Mouse (Mus musculus): ENCODE results near the gene Gjc2. TPM values are rescaled to one million over a fixed set of nuclear protein-coding genes. Genes with fewer than 3 reads are reported as not detected.
"Not testable (repeated sequence)": the region's sequence is repeated elsewhere in the genome, so short reads cannot be mapped to it uniquely, and the experiment has no call there.

Gene Gjc2
- polyA plus RNA-seq, 1 experiment from 2014 or later: 0.13 TPM

- no peaks in the 10 kb centered on the region for H3K27me3 ChIP-seq
- no peak for TF ChIP-seq CTCF (IDR thresholded peaks at IDR 0.05)
- DNase-seq (ENCODE audit: low read depth, low spot score) (no peak), ATAC-seq (no peak)
- in situ Hi-C loops (cut with MboI; ENCODE audit: low pct_unique_long_range_greater_than_20kb): no loop called here
- ChIA-PET POLR2A (no interaction called here), CTCF (no interaction called here)
These were observed 41.0 kb upstream of the Gjc2 start for GRCm38 (mm10) chr11:59224025-59224424.

- no peak for DNase-seq (ENCODE audit: low read depth, low spot score)
- ATAC-seq: no peak
- H3K27me3 ChIP-seq: no peaks in the 10 kb centered on the region
- CTCF ChIA-PET: interaction anchor here (1.3 kb wide), 1 partner anchor 13 kb away, joined by 5 read pairs; no protein-coding TSS in a partner anchor
- in situ Hi-C loops (cut with MboI; ENCODE audit: low pct_unique_long_range_greater_than_20kb): no loop called here
- TF ChIP-seq CTCF (IDR thresholded peaks at IDR 0.05): no peak
- POLR2A ChIA-PET: no interaction called here
These were observed 39.3 kb upstream of the Gjc2 start for GRCm38 (mm10) chr11:59222306-59222705.

GRCm38 (mm10) chr11:59221604-59222003 is 38.6 kb upstream of the Gjc2 start:
- POLR2A ChIA-PET: no interaction called here

GRCm38 (mm10) chr11:59219064-59219463 is 36.1 kb upstream of the Gjc2 start:
- ChIA-PET CTCF (interaction anchor here (2.6 kb wide), 1 partner anchor 9 kb away, joined by 11 read pairs; no protein-coding TSS in a partner anchor), POLR2A (interaction anchor here (0.8 kb wide), 1 partner anchor 10 kb away, joined by 3 read pairs; no protein-coding TSS in a partner anchor)
- H3K27me3 ChIP-seq: no peaks in the 10 kb centered on the region
- no peak for ATAC-seq
- no peak for DNase-seq (ENCODE audit: low read depth, low spot score)
- TF ChIP-seq CTCF (IDR thresholded peaks at IDR 0.05): peak; percentile 82
- in situ Hi-C loops (cut with MboI; ENCODE audit: low pct_unique_long_range_greater_than_20kb): no loop called here

More at GRCm38 (mm10) chr11:59221604-59222003, 38.6 kb upstream of the Gjc2 start:
- TF ChIP-seq CTCF (IDR thresholded peaks at IDR 0.05): no peak
- in situ Hi-C loops (cut with MboI; ENCODE audit: low pct_unique_long_range_greater_than_20kb): no loop called here
- H3K27me3 ChIP-seq: no peaks in the 10 kb centered on the region
- CTCF ChIA-PET: interaction anchor here (1.3 kb wide), 1 partner anchor 12 kb away, joined by 5 read pairs; no protein-coding TSS in a partner anchor
- DNase-seq (ENCODE audit: low read depth, low spot score) (no peak), ATAC-seq (no peak)

- ATAC-seq: no peak
- no peak for TF ChIP-seq CTCF (IDR thresholded peaks at IDR 0.05)
- DNase-seq (ENCODE audit: low read depth, low spot score): no peak
- H3K27me3 ChIP-seq: no peaks in the 10 kb centered on the region
- ChIA-PET CTCF (interaction anchor here (2.6 kb wide), 1 partner anchor 9 kb away, joined by 11 read pairs; no protein-coding TSS in a partner anchor), POLR2A (interaction anchor here (0.8 kb wide), 1 partner anchor 10 kb away, joined by 3 read pairs; no protein-coding TSS in a partner anchor)
- in situ Hi-C loops (cut with MboI; ENCODE audit: low pct_unique_long_range_greater_than_20kb): no loop called here
These were observed 35.5 kb upstream of the Gjc2 start for GRCm38 (mm10) chr11:59218389-59218998.

GRCm38 (mm10) chr11:59216955-59217354 is 33.9 kb upstream of the Gjc2 start:
- ATAC-seq (no peak), DNase-seq (ENCODE audit: low read depth, low spot score) (no peak)
- ChIA-PET POLR2A (no interaction called here), CTCF (no interaction called here)
- in situ Hi-C loops (cut with MboI; ENCODE audit: low pct_unique_long_range_greater_than_20kb): no loop called here
- TF ChIP-seq CTCF (IDR thresholded peaks at IDR 0.05): no peak
- no peaks in the 10 kb centered on the region for H3K27me3 ChIP-seq

- in situ Hi-C loops (cut with MboI; ENCODE audit: low pct_unique_long_range_greater_than_20kb): no loop called here
- ChIA-PET CTCF (no interaction called here), POLR2A (no interaction called here)
- DNase-seq (ENCODE audit: low read depth, low spot score): no peak
- H3K27me3 ChIP-seq: no peaks in the 10 kb centered on the region
- ATAC-seq: no peak
- no peak for TF ChIP-seq CTCF (IDR thresholded peaks at IDR 0.05)
These were observed 30.0 kb upstream of the Gjc2 start for GRCm38 (mm10) chr11:59212892-59213494.

- H3K27me3 ChIP-seq; DNase-seq (ENCODE audit: low read depth, low spot score); CTCF ChIA-PET; POLR2A ChIA-PET; in situ Hi-C loops (cut with MboI; ENCODE audit: low pct_unique_long_range_greater_than_20kb); ATAC-seq: not testable (repeated sequence)
These were observed 29.3 kb upstream of the Gjc2 start for GRCm38 (mm10) chr11:59212320-59212719.

GRCm38 (mm10) chr11:59211561-59211960 is 28.5 kb upstream of the Gjc2 start:
- DNase-seq (ENCODE audit: low read depth, low spot score); ATAC-seq; H3K27me3 ChIP-seq; POLR2A ChIA-PET; in situ Hi-C loops (cut with MboI; ENCODE audit: low pct_unique_long_range_greater_than_20kb); CTCF ChIA-PET: not testable (repeated sequence)

GRCm38 (mm10) chr11:59210020-59210419 is 27.0 kb upstream of the Gjc2 start:
- TF ChIP-seq CTCF (IDR thresholded peaks at IDR 0.05): no peak
- in situ Hi-C loops (cut with MboI; ENCODE audit: low pct_unique_long_range_greater_than_20kb): no loop called here
- CTCF ChIA-PET: interaction anchor here (1.1 to 2.3 kb wide), 2 partner anchors 9 to 12 kb away, joined by 5 to 11 read pairs; no protein-coding TSS in a partner anchor
- H3K27me3 ChIP-seq: no peaks in the 10 kb centered on the region
- ATAC-seq (no peak), DNase-seq (ENCODE audit: low read depth, low spot score) (no peak)
- POLR2A ChIA-PET: no interaction called here

- TF ChIP-seq CTCF (IDR thresholded peaks at IDR 0.05): no peak
- in situ Hi-C loops (cut with MboI; ENCODE audit: low pct_unique_long_range_greater_than_20kb): no loop called here
- DNase-seq (ENCODE audit: low read depth, low spot score) (no peak), ATAC-seq (no peak)
- ChIA-PET POLR2A (no interaction called here), CTCF (interaction anchor here (0.7 to 2.3 kb wide), 3 partner anchors 10 to 262 kb away, joined by 3 to 11 read pairs (median 5); no protein-coding TSS in a partner anchor)
- H3K27me3 ChIP-seq: no peaks in the 10 kb centered on the region
These were observed 26.6 kb upstream of the Gjc2 start for GRCm38 (mm10) chr11:59209580-59209979.

Data from Patski (cell line).